11 mouse cellular contexts compared by ENCODE assay signal in genomic region chr4:87650837-87651236, GRCm38 (mm10).
DNase-seq lines count a peak whose midpoint lies in the region; TF ChIP-seq lines count a peak whose summit lies in the region.
"Had no signal": no experiment of that assay in that cellular context is flagged by ENCODE, and none has a peak within 500 bp of the region (broad histone marks: within the 10 kb centered on the region; RNA-seq: fewer than 3 reads in every experiment).

No protein-coding gene starts in this region.

- WGBS in thymus, adult 2 months, result 92% methylated on average over 6 of the region's 6 CpGs

- TF ChIP-seq POLR2A in brain, embryonic 14.5 days (IDR thresholded peaks at IDR 0.05; ENCODE audit: borderline replicate concordance, extremely low read depth, insufficient read depth, insufficient read length, poor library complexity, severe bottlenecking), result no peak
- TF ChIP-seq POLR2A in thymus, adult 2 months (IDR thresholded peaks at IDR 0.05; ENCODE audit: control insufficient read depth, extremely low read depth, insufficient read depth, low read length, poor library complexity), result no peak

- TF ChIP-seq CTCF in brain, embryonic 14.5 days (IDR thresholded peaks at IDR 0.05; ENCODE audit: borderline replicate concordance, extremely low read depth, insufficient read depth, insufficient read length), result no peak
- TF ChIP-seq CTCF in thymus, adult 2 months (IDR thresholded peaks at IDR 0.05; ENCODE audit: borderline replicate concordance, control insufficient read depth, extremely low read depth, insufficient read depth, low read length, poor library complexity), result no peak

- no peaks in the 10 kb centered on the region for H3K36me3 ChIP-seq in thymus, adult 2 months (ENCODE audit: control insufficient read depth, insufficient read depth, low read length)
- H3K36me3 ChIP-seq: intestine, embryonic 15.5 days; limb, embryonic 15.5 days had no signal

- no peak overlapping the region for H3K27ac ChIP-seq in thymus, adult 2 months (ENCODE audit: control insufficient read depth, insufficient read depth, low read length)
- H3K27ac ChIP-seq: intestine, embryonic 15.5 days; limb, embryonic 15.5 days had no signal

- peak; percentile 42 for DNase-seq in heart, postnatal 4 days
- no peak for DNase-seq in heart, postnatal 36 days
- DNase-seq in brain, embryonic 14.5 days (ENCODE audit: low read depth), result peak; percentile 96
- peak; percentile 27 to 28 for DNase-seq in cerebellum, postnatal 36 days
- peak; percentile 42 to 57 for DNase-seq in layer of hippocampus, adult 8-10 months (ENCODE audit: low spot score in 2 of 2)
- no peak for DNase-seq in thymus, adult 2 months
- DNase-seq in lung, postnatal 14 days, result no peak
- DNase-seq in natural killer cell, adult 2 months (ENCODE audit: low spot score in 2 of 2), result no peak

- H3K4me3 ChIP-seq in thymus, adult 2 months (ENCODE audit: control insufficient read depth, insufficient read depth, low read length), result no peak overlapping the region
- H3K4me3 ChIP-seq: intestine, embryonic 15.5 days; limb, embryonic 15.5 days; myocyte had no signal

- no peaks in the 10 kb centered on the region for H3K27me3 ChIP-seq in thymus, adult 2 months (ENCODE audit: control insufficient read depth, insufficient read depth, low read length)
- H3K27me3 ChIP-seq: intestine, embryonic 15.5 days had no signal

- H3K4me1 ChIP-seq in thymus, adult 2 months (replicated peaks; ENCODE audit: control insufficient read depth, insufficient read depth, low read length), result no peaks in the 10 kb centered on the region

- intact Hi-C loops in heart, postnatal 36 days (cut with DNase I), result no loop called here

Comparison
In these comparisons a context has a peak if more than half of its experiments do, and no peak if none do; other contexts are left out.
1. DNase-seq: peak in heart, postnatal 4 days (single experiment), brain, embryonic 14.5 days (single experiment), cerebellum, postnatal 36 days (2 of 2) and layer of hippocampus, adult 8-10 months (2 of 2); none in heart, postnatal 36 days (0 of 2), thymus, adult 2 months (single experiment), lung, postnatal 14 days (single experiment) and natural killer cell, adult 2 months (0 of 2).